Mouse (Mus musculus) lung, postnatal 0 days (tissue): ENCODE results near the gene H2afx.

ENCODE experiments used
- CTCF ChIP-seq: IDR thresholded peaks from 2 replicates; pipeline ENCODE4 v1.5.1; 2016; ENCODE audit warnings: antibody characterized with exemption, mild to moderate bottlenecking
- EP300 ChIP-seq: IDR thresholded peaks from 2 replicates; pipeline ENCODE4 v1.6.1; 2016; ENCODE audit warnings: antibody characterized with exemption, mild to moderate bottlenecking, control low read depth

- TF ChIP-seq EP300 (no peak), CTCF (no peak)
Observed at GRCm38 (mm10) chr9:44352337-44352736, 17.8 kb downstream of the H2afx start.
